Mouse (Mus musculus) spleen, adult 2 months (tissue): ENCODE results near the gene Klk11.

Source experiments
- CTCF ChIP-seq: fragments of 200-500 bp; IDR thresholded peaks from 2 replicates; pipeline ENCODE4 v1.5.1; 2011; ENCODE audit warnings: mild to moderate bottlenecking, inconsistent platforms; ENCODE audit not compliant: insufficient read depth, insufficient read length, insufficient replicate concordance; ENCODE audit errors: extremely low read depth
- POLR2A ChIP-seq: fragments of 200-500 bp; IDR thresholded peaks from 2 replicates; pipeline ENCODE4 v1.6.1; 2011; ENCODE audit warnings: low read depth, low read length, inconsistent platforms

- no peak for TF ChIP-seq CTCF
- TF ChIP-seq POLR2A = no peak
These were observed 2.1 kb downstream of the Klk11 start for GRCm38 (mm10) chr7:43776506-43776905.
